15 mouse cellular contexts compared by ENCODE assay signal in genomic region chr7:127276519-127276961, GRCm38 (mm10). TPM values are rescaled to one million over a fixed set of nuclear protein-coding genes. Genes with fewer than 3 reads are reported as not detected.
DNase-seq lines count a peak whose midpoint lies in the region; ATAC-seq and TF ChIP-seq lines count a peak whose summit lies in the region.
"Had no signal": no experiment of that assay in that cellular context is flagged by ENCODE, and none has a peak within 500 bp of the region (broad histone marks: within the 10 kb centered on the region; RNA-seq: fewer than 3 reads in every experiment).

No protein-coding gene starts in this region.

- peak overlapping the region; percentile 35; the same call in 1 of the 2 replicates for H3K4me2 ChIP-seq in CH12.LX (ENCODE audit: insufficient read depth, low read depth, poor library complexity, severe bottlenecking)
- no peak overlapping the region for H3K4me2 ChIP-seq in liver, embryonic 15.5 days
- H3K4me2 ChIP-seq: heart, embryonic 11.5 days; limb, embryonic 12.5 days had no signal

- peak overlapping the region; percentile 49 for H3K9ac ChIP-seq in CH12.LX (ENCODE audit: insufficient read depth, low read depth)
- H3K9ac ChIP-seq in liver, embryonic 15.5 days: peak overlapping the region; percentile 18; the same call in 1 of the 2 replicates
- H3K9ac ChIP-seq: limb, embryonic 12.5 days had no signal

- 63% methylated on average over 5 of the region's 5 CpGs for WGBS in liver, embryonic 15.5 days (ENCODE audit: insufficient replicate concordance)

- no peak for TF ChIP-seq RAD21 in CH12.LX (IDR thresholded peaks at IDR 0.05; ENCODE audit: low read depth, low read length)

- no peaks in the 10 kb centered on the region for H3K9me3 ChIP-seq in CH12.LX (replicated peaks; ENCODE audit: low read length)
- H3K9me3 ChIP-seq in liver, embryonic 15.5 days (replicated peaks): no peaks in the 10 kb centered on the region
- H3K9me3 ChIP-seq: midbrain, embryonic 10.5 days had no signal

- TF ChIP-seq POLR2A in CH12.LX (IDR thresholded peaks at IDR 0.05; ENCODE audit: low read depth, low read length): no peak

- H3K4me3 ChIP-seq in CH12.LX (replicated peaks in 1 of 3; ENCODE audit: low read depth in 2 of 3, low read length in 2 of 3, poor library complexity in 1 of 3): no peak overlapping the region
- H3K4me3 ChIP-seq in liver, embryonic 15.5 days (replicated peaks): no peak overlapping the region
- H3K4me3 ChIP-seq: limb, embryonic 12.5 days; midbrain, embryonic 10.5 days had no signal

- no peak for TF ChIP-seq CTCF in CH12.LX (conservative IDR thresholded peaks at IDR 0.05 in 1 of 2, IDR thresholded peaks at IDR 0.05 in 1 of 2; ENCODE audit: low read depth in 2 of 2, low read length in 2 of 2)

- peaks cover 4 to 14% of the 10 kb centered on the region in 2 experiments for H3K36me3 ChIP-seq in CH12.LX (replicated peaks in 1 of 2; ENCODE audit: control insufficient read depth in 1 of 2, insufficient read depth in 1 of 2, low read length in 1 of 2)
- peaks cover 14% of the 10 kb centered on the region for H3K36me3 ChIP-seq in liver, embryonic 15.5 days (replicated peaks)

- dilution Hi-C loops in CH12.LX (cut with MboI; ENCODE audit: extremely low pct_ligation_motif_present, extremely low pct_unique_long_range_greater_than_20kb, low sequenced_read_pairs): no loop called here

- TF ChIP-seq EP300 in CH12.LX (IDR thresholded peaks at IDR 0.05; ENCODE audit: low read length): no peak

- peak; percentile 38; the same call in 1 of the 2 replicates for ATAC-seq in liver, embryonic 15.5 days (ENCODE audit: insufficient read depth)

- H3K27me3 ChIP-seq in CH12.LX (replicated peaks): no peaks in the 10 kb centered on the region
- no peaks in the 10 kb centered on the region for H3K27me3 ChIP-seq in liver, embryonic 15.5 days
- H3K27me3 ChIP-seq: limb, embryonic 12.5 days had no signal

- no peak for DNase-seq in CH12.LX (ENCODE audit: extremely low read depth)
- peak; percentile 86 for DNase-seq in kidney, adult 11 months
- DNase-seq in kidney, postnatal 10 days: peak; percentile 45
- no peak for DNase-seq in adrenal gland, postnatal 4 days (ENCODE audit: low spot score in 2 of 2)
- DNase-seq in c-Kit-positive CD71-positive TER-119-positive erythroid progenitor cells, embryonic 14.5 days (ENCODE audit: low spot score): no peak
- DNase-seq in cerebellum, adult 9-10 months: no peak
- DNase-seq in frontal cortex, postnatal 25 days (ENCODE audit: low spot score in 2 of 2): no peak
- DNase-seq: cerebellum, adult 11-12 months; lung, postnatal 10 days; right cerebral cortex, adult 18-20 months; spleen, adult 18-20 months had no signal

- peaks cover 22% of the 10 kb centered on the region for H3K79me2 ChIP-seq in CH12.LX (replicated peaks; ENCODE audit: control insufficient read depth, extremely low read depth, insufficient read depth, poor library complexity, severe bottlenecking)

- peaks cover 28 to 68% of the 10 kb centered on the region in 2 experiments for H3K4me1 ChIP-seq in CH12.LX (ENCODE audit: control insufficient read depth in 1 of 2, insufficient read depth in 2 of 2)
- H3K4me1 ChIP-seq in liver, embryonic 15.5 days (replicated peaks): peaks cover 62% of the 10 kb centered on the region

- in situ Hi-C loops in CH12.LX (cut with MboI; ENCODE audit: low pct_ligation_motif_present, low pct_unique_long_range_greater_than_20kb, low sequenced_read_pairs): no loop called here

- peak overlapping the region; percentile 82 for H3K27ac ChIP-seq in CH12.LX (ENCODE audit: insufficient read depth, low read depth)
- H3K27ac ChIP-seq in liver, embryonic 15.5 days (replicated peaks): peak overlapping the region; percentile 70
- H3K27ac ChIP-seq: limb, embryonic 12.5 days; midbrain, embryonic 10.5 days had no signal

TF ChIP-seq in CH12.LX, 34 proteins besides CTCF, POLR2A, EP300 and RAD21:
- TF ChIP-seq MAX (IDR thresholded peaks at IDR 0.05; ENCODE audit: low read length) (0 out of 2 replicates have a peak, but pooled peaks have one; percentile 2), ZKSCAN1 (IDR thresholded peaks at IDR 0.05; ENCODE audit: borderline replicate concordance, low read depth, low read length) (no peak), UBTF (IDR thresholded peaks at IDR 0.05; ENCODE audit: low read depth, low read length) (no peak), KAT2A (IDR thresholded peaks at IDR 0.05; ENCODE audit: insufficient replicate concordance, low read length) (no peak), PAX5 (IDR thresholded peaks at IDR 0.05; ENCODE audit: low read length) (no peak), CHD2 (IDR thresholded peaks at IDR 0.05; ENCODE audit: low read length) (0 out of 2 replicates have a peak, but pooled peaks have one; percentile 31), ETS1 (conservative IDR thresholded peaks at IDR 0.05; ENCODE audit: low read depth, low read length) (peak; percentile 69), TBP (conservative IDR thresholded peaks at IDR 0.05; ENCODE audit: low read depth, low read length) (0 out of 2 replicates have a peak, but pooled peaks have one; percentile 49), BHLHE40 (IDR thresholded peaks at IDR 0.05; ENCODE audit: low read depth, low read length) (peak; percentile 46; the same call in 1 of the 2 replicates)

RNA-seq across cellular contexts. Expression of gene Sephs2, which starts 2.7 kb away (rescaled TPM):
- total RNA-seq in CH12.LX (2012; rRNA removed) (209 and 215 TPM in 2 replicates), CH12.LX (2014; rRNA removed) (203 and 223 TPM in 2 replicates)
- polyA plus RNA-seq in CH12.LX (2012; ENCODE audit: insufficient read length, low read depth): 158 and 159 TPM in 2 replicates
- 162 and 175 TPM in 2 replicates for polyA plus RNA-seq in liver, embryonic 15.5 days (2015; fragmentation: Nextera tagmentation; extraction: Ambion mirVana)
- total RNA-seq in adrenal gland, postnatal 4 days (2021): 100 to 1,000 TPM in 1 of 2 experiments, 10 to 100 TPM in 1; 92.8 to 115 TPM

RNA-seq across cellular contexts. Expression of gene Dctpp1, which starts 16.0 kb away (rescaled TPM):
- total RNA-seq in CH12.LX (2012; rRNA removed) (296 and 352 TPM in 2 replicates), CH12.LX (2014; rRNA removed) (197 and 221 TPM in 2 replicates)
- 197 and 210 TPM in 2 replicates for polyA plus RNA-seq in CH12.LX (2012; ENCODE audit: insufficient read length, low read depth)
- polyA plus RNA-seq in liver, embryonic 15.5 days (2015; fragmentation: Nextera tagmentation; extraction: Ambion mirVana): 74.2 and 84.8 TPM in 2 replicates
- 10 to 100 TPM; 63.5 to 68.3 TPM for total RNA-seq in adrenal gland, postnatal 4 days (2021)

RNA-seq across cellular contexts. Expression of gene Itgal, which starts 19.5 kb away (rescaled TPM):
- total RNA-seq in CH12.LX (2012; rRNA removed) (49.1 and 69.0 TPM in 2 replicates), CH12.LX (2014; rRNA removed) (36.7 and 43.9 TPM in 2 replicates)
- polyA plus RNA-seq in CH12.LX (2012; ENCODE audit: insufficient read length, low read depth): 164 and 177 TPM in 2 replicates
- polyA plus RNA-seq in liver, embryonic 15.5 days (2015; fragmentation: Nextera tagmentation; extraction: Ambion mirVana): 6.2 and 7.3 TPM in 2 replicates
- 1 to 10 TPM; 3.0 to 3.4 TPM for total RNA-seq in adrenal gland, postnatal 4 days (2021)

RNA-seq across cellular contexts. Expression of gene Zfp771, which starts 32.5 kb away (rescaled TPM):
- total RNA-seq in CH12.LX (2012; rRNA removed) (26.5 and 29.8 TPM in 2 replicates), CH12.LX (2014; rRNA removed) (23.9 and 27.0 TPM in 2 replicates)
- 34.7 and 35.5 TPM in 2 replicates for polyA plus RNA-seq in CH12.LX (2012; ENCODE audit: insufficient read length, low read depth)
- 13.8 and 15.0 TPM in 2 replicates for polyA plus RNA-seq in liver, embryonic 15.5 days (2015; fragmentation: Nextera tagmentation; extraction: Ambion mirVana)
- total RNA-seq in adrenal gland, postnatal 4 days (2021): 10 to 100 TPM; 36.3 to 39.2 TPM

RNA-seq across cellular contexts. Expression of gene Sept1, which starts 43.6 kb away (rescaled TPM):
- 73.8 and 92.3 TPM in 2 replicates for total RNA-seq in CH12.LX (2012; rRNA removed)
- 42.1 and 42.7 TPM in 2 replicates for total RNA-seq in CH12.LX (2014; rRNA removed)
- 147 and 171 TPM in 2 replicates for polyA plus RNA-seq in CH12.LX (2012; ENCODE audit: insufficient read length, low read depth)
- polyA plus RNA-seq in liver, embryonic 15.5 days (2015; fragmentation: Nextera tagmentation; extraction: Ambion mirVana): 9.4 and 9.7 TPM in 2 replicates
- 10 to 100 TPM; 12.6 to 14.5 TPM for total RNA-seq in adrenal gland, postnatal 4 days (2021)

Comparison
In these comparisons a context has a peak if more than half of its experiments do, and no peak if none do; other contexts are left out.
1. DNase-seq: peak in kidney, adult 11 months (single experiment) and kidney, postnatal 10 days (single experiment); none in CH12.LX (single experiment), adrenal gland, postnatal 4 days (0 of 2), c-Kit-positive CD71-positive TER-119-positive erythroid progenitor cells, embryonic 14.5 days (single experiment), cerebellum, adult 9-10 months (single experiment) and frontal cortex, postnatal 25 days (0 of 2).
2. RNA of gene Itgal, which starts 19.5 kb away (total RNA-seq): 36.7 to 69.0 TPM in CH12.LX; 3.0 to 3.4 TPM in adrenal gland, postnatal 4 days; every median in the first group is over 4 times any median in the second.